Mouse (Mus musculus) midbrain, embryonic 15.5 days (tissue): ENCODE results near the gene Pgam1. TPM values are rescaled to one million over a fixed set of nuclear protein-coding genes. Genes with fewer than 3 reads are reported as not detected.
A peak's percentile ranks its signal among the peaks of the same experiment; 100 is the strongest.
"Not testable (repeated sequence)": the region's sequence is repeated elsewhere in the genome, so short reads cannot be mapped to it uniquely, and the experiment has no call there.

Source experiments
- ATAC-seq: fragments of 200-750 bp; cut with Nextera tagmentation; replicated peaks from 2 replicates; pipeline ENCODE4 v1.8.0; 2017; ENCODE audit warnings: moderate TSS enrichment
- H3K27ac ChIP-seq: fragments of 300-500 bp; sonication (generic); 2 replicates; pipeline ENCODE4 v1.5.1; 2015; ENCODE audit warnings: mild to moderate bottlenecking, inconsistent platforms
- H3K27me3 ChIP-seq: fragments of 300-500 bp; sonication (generic); replicated peaks from 2 replicates; pipeline ENCODE4 v1.6.1; 2015; ENCODE audit warnings: inconsistent platforms
- H3K36me3 ChIP-seq: fragments of 300-500 bp; sonication (generic); replicated peaks from 2 replicates; pipeline ENCODE4 v1.6.1; 2015; ENCODE audit warnings: inconsistent platforms
- H3K4me1 ChIP-seq: fragments of 300-500 bp; sonication (generic); 2 replicates; pipeline ENCODE4 v1.6.1; 2015; ENCODE audit warnings: inconsistent platforms
- H3K4me2 ChIP-seq: fragments of 300-500 bp; sonication (generic); 2 replicates; pipeline ENCODE4 v1.6.1; 2015; ENCODE audit warnings: inconsistent platforms, mild to moderate bottlenecking, moderate library complexity
- H3K4me3 ChIP-seq: fragments of 300-500 bp; sonication (generic); 2 replicates; pipeline ENCODE4 v1.5.1; 2015; ENCODE audit warnings: mild to moderate bottlenecking, inconsistent platforms
- H3K9ac ChIP-seq: fragments of 300-500 bp; sonication (generic); 2 replicates; pipeline ENCODE4 v1.6.1; 2015; ENCODE audit warnings: mild to moderate bottlenecking, inconsistent platforms
- H3K9me3 ChIP-seq: fragments of 300-500 bp; sonication (generic); 2 replicates; pipeline ENCODE4 v1.6.1; 2016; ENCODE audit warnings: inconsistent platforms
- WGBS: fragments of 180-500 bp; shearing (Covaris S2); methylation state at CpG from one replicate; pipeline ENCODE4 v1.1.7; 2015; ENCODE audit warnings: mixed read lengths; 5-methylcytosine and 5-hydroxymethylcytosine counted together
- polyA plus RNA-seq: library from polyadenylated mRNA; unstranded; fragments of >200 nt; fragmentation: Nextera tagmentation; extraction: Ambion mirVana; gene quantifications from 2 replicates; pipeline ENCODE4 v1.2.1, GENCODE M21; 2015

Gene Pgam1
- polyA plus RNA-seq, 1 experiment from 2014 or later, result 484 TPM

GRCm38 (mm10) chr19:41914592-41914882 lies 2.8 kb downstream of the Pgam1 start:
- H3K4me2 ChIP-seq, H3K27me3 ChIP-seq, H3K9me3 ChIP-seq, H3K9ac ChIP-seq, H3K27ac ChIP-seq, H3K4me3 ChIP-seq, ATAC-seq: not testable (repeated sequence)
- Histone ChIP-seq H3K4me1 (peaks cover 23% of the 10 kb centered on the region), H3K36me3 (peaks cover 26% of the 10 kb centered on the region)

GRCm38 (mm10) chr19:41915294-41915693 lies 3.6 kb downstream of the Pgam1 start:
- Histone ChIP-seq H3K4me3 (no peak overlapping the region), H3K27ac (no peak overlapping the region), H3K9ac (no peak overlapping the region), H3K36me3 (peaks cover 28% of the 10 kb centered on the region), H3K4me2 (no peak overlapping the region), H3K27me3 (no peaks in the 10 kb centered on the region), H3K4me1 (peaks cover 23% of the 10 kb centered on the region), H3K9me3 (no peaks in the 10 kb centered on the region)
- no peak for ATAC-seq
- 94% methylated on average over 3 of the region's 3 CpGs for WGBS

- Histone ChIP-seq H3K27ac (no peak overlapping the region), H3K9ac (no peak overlapping the region), H3K9me3 (no peaks in the 10 kb centered on the region), H3K27me3 (no peaks in the 10 kb centered on the region), H3K4me3 (no peak overlapping the region), H3K4me2 (no peak overlapping the region), H3K36me3 (peaks cover 28% of the 10 kb centered on the region), H3K4me1 (peaks cover 23% of the 10 kb centered on the region)
- 91% methylated on average over 4 of the region's 4 CpGs for WGBS
- no peak for ATAC-seq
Observed at GRCm38 (mm10) chr19:41916853-41917252, 5.1 kb downstream of the Pgam1 start.

- Histone ChIP-seq H3K36me3 (peaks cover 31% of the 10 kb centered on the region), H3K4me1 (peaks cover 1% of the 10 kb centered on the region; the same call in 1 of the 2 replicates), H3K27me3 (no peaks in the 10 kb centered on the region), H3K9ac (no peak overlapping the region), H3K4me2 (no peak overlapping the region), H3K4me3 (no peak overlapping the region), H3K9me3 (no peaks in the 10 kb centered on the region), H3K27ac (no peak overlapping the region)
- WGBS, result 71% methylated on average over 4 of the region's 4 CpGs
- ATAC-seq, result no peak
Observed at GRCm38 (mm10) chr19:41919471-41919870, 7.7 kb downstream of the Pgam1 start.

- no peak overlapping the region for H3K27ac ChIP-seq
- ATAC-seq, result no peak
- no peaks in the 10 kb centered on the region for H3K27me3 ChIP-seq
- H3K4me3 ChIP-seq, result no peak overlapping the region
- H3K4me1 ChIP-seq, result no peaks in the 10 kb centered on the region
- H3K36me3 ChIP-seq, result peaks cover 34% of the 10 kb centered on the region
- no peaks in the 10 kb centered on the region for H3K9me3 ChIP-seq
- H3K9ac ChIP-seq, result no peak overlapping the region
- H3K4me2 ChIP-seq, result no peak overlapping the region
- WGBS, result 73% methylated on average over 5 of the region's 5 CpGs
Observed at GRCm38 (mm10) chr19:41920412-41921067, 8.8 kb downstream of the Pgam1 start.

- Histone ChIP-seq H3K27me3 (no peaks in the 10 kb centered on the region), H3K9ac (peak overlapping the region; percentile 72), H3K27ac (peak overlapping the region; percentile 79), H3K4me1 (peaks cover 29% of the 10 kb centered on the region), H3K4me2 (peak overlapping the region; percentile 97), H3K36me3 (peaks cover 4% of the 10 kb centered on the region), H3K9me3 (no peaks in the 10 kb centered on the region), H3K4me3 (peak overlapping the region; percentile 85)
- under 1% methylated on average over 28 of the region's 28 CpGs for WGBS
- ATAC-seq, result peak; percentile 43
Observed at GRCm38 (mm10) chr19:41932686-41933085, 21.0 kb downstream of the Pgam1 start.

- no peaks in the 10 kb centered on the region for H3K9me3 ChIP-seq
- under 1% methylated on average over 47 of the region's 47 CpGs for WGBS
- H3K4me2 ChIP-seq, result peak within 1 kb of the TSS; percentile 97
- H3K4me3 ChIP-seq, result peak within 1 kb of the TSS; percentile 85
- peaks cover 29% of the 10 kb centered on the region for H3K4me1 ChIP-seq
- H3K36me3 ChIP-seq, result peaks cover 6% of the 10 kb centered on the region; the same call in 1 of the 2 replicates
- no peaks in the 10 kb centered on the region for H3K27me3 ChIP-seq
- ATAC-seq, result peak; percentile 100
- peak within 1 kb of the TSS; percentile 79 for H3K27ac ChIP-seq
- H3K9ac ChIP-seq, result peak within 1 kb of the TSS; percentile 86
Observed at GRCm38 (mm10) chr19:41933179-41934086, 21.7 kb downstream of the Pgam1 start, which contains the start of the genes Exosc1 and Zdhhc16. Gene Exosc1 (minus strand): TSS chr19:41933423. Gene Zdhhc16 (plus strand): TSS chr19:41933480.

GRCm38 (mm10) chr19:41934124-41934523 lies 22.4 kb downstream of the Pgam1 start:
- H3K27ac ChIP-seq, result no peak overlapping the region
- H3K4me1 ChIP-seq, result peaks cover 29% of the 10 kb centered on the region
- WGBS, result 21% methylated on average over 6 of the region's 6 CpGs
- ATAC-seq, result no peak
- peaks cover 10% of the 10 kb centered on the region for H3K36me3 ChIP-seq
- H3K4me3 ChIP-seq, result peak overlapping the region; percentile 85
- H3K27me3 ChIP-seq, result no peaks in the 10 kb centered on the region
- H3K9me3 ChIP-seq, result no peaks in the 10 kb centered on the region
- H3K9ac ChIP-seq, result peak overlapping the region; percentile 86
- peak overlapping the region; percentile 75 for H3K4me2 ChIP-seq

- no peaks in the 10 kb centered on the region for H3K9me3 ChIP-seq
- H3K36me3 ChIP-seq, result peaks cover 23% of the 10 kb centered on the region
- peaks cover 29% of the 10 kb centered on the region for H3K4me1 ChIP-seq
- WGBS, result 100% methylated on average over 1 of the region's 1 CpGs
- no peak overlapping the region for H3K27ac ChIP-seq
- H3K27me3 ChIP-seq, result no peaks in the 10 kb centered on the region
- no peak overlapping the region for H3K4me3 ChIP-seq
- H3K4me2 ChIP-seq, result no peak overlapping the region
- ATAC-seq, result no peak
- H3K9ac ChIP-seq, result no peak overlapping the region
Observed at GRCm38 (mm10) chr19:41935921-41936320, 24.2 kb downstream of the Pgam1 start.

- WGBS, result 94% methylated on average over 5 of the region's 5 CpGs
- H3K4me3 ChIP-seq, result no peak overlapping the region
- no peak for ATAC-seq
- H3K36me3 ChIP-seq, result peaks cover 43% of the 10 kb centered on the region
- no peaks in the 10 kb centered on the region for H3K9me3 ChIP-seq
- H3K4me1 ChIP-seq, result peaks cover 18% of the 10 kb centered on the region
- no peak overlapping the region for H3K27ac ChIP-seq
- no peak overlapping the region for H3K9ac ChIP-seq
- no peak overlapping the region for H3K4me2 ChIP-seq
- no peaks in the 10 kb centered on the region for H3K27me3 ChIP-seq
Observed at GRCm38 (mm10) chr19:41938539-41938938, 26.8 kb downstream of the Pgam1 start.

GRCm38 (mm10) chr19:41943841-41944240 lies 32.1 kb downstream of the Pgam1 start:
- H3K4me2 ChIP-seq, result no peak overlapping the region
- no peak overlapping the region for H3K27ac ChIP-seq
- no peak overlapping the region for H3K4me3 ChIP-seq
- H3K27me3 ChIP-seq, result no peaks in the 10 kb centered on the region
- no peak for ATAC-seq
- H3K4me1 ChIP-seq, result no peaks in the 10 kb centered on the region
- H3K9me3 ChIP-seq, result no peaks in the 10 kb centered on the region
- peaks cover 67% of the 10 kb centered on the region for H3K36me3 ChIP-seq
- WGBS, result 91% methylated on average over 7 of the region's 7 CpGs
- no peak overlapping the region for H3K9ac ChIP-seq

GRCm38 (mm10) chr19:41952287-41952686 lies 40.6 kb downstream of the Pgam1 start:
- WGBS, result 85% methylated on average over 4 of the region's 4 CpGs
- H3K4me2 ChIP-seq, result no peak overlapping the region
- no peak overlapping the region for H3K9ac ChIP-seq
- H3K4me1 ChIP-seq, result no peaks in the 10 kb centered on the region
- ATAC-seq, result no peak
- no peaks in the 10 kb centered on the region for H3K27me3 ChIP-seq
- no peak overlapping the region for H3K4me3 ChIP-seq
- H3K36me3 ChIP-seq, result peaks cover 59% of the 10 kb centered on the region
- H3K27ac ChIP-seq, result no peak overlapping the region
- H3K9me3 ChIP-seq, result no peaks in the 10 kb centered on the region
